ENCODE assay signal across 19 mouse cellular contexts in genomic region chr10:113346199-113346598, GRCm38 (mm10).
"Had no signal": no experiment of that assay in that cellular context is flagged by ENCODE, and none has a peak within 500 bp of the region (broad histone marks: within the 10 kb centered on the region; RNA-seq: fewer than 3 reads in every experiment).

No protein-coding gene starts in this region.

- H3K4me2 ChIP-seq: liver, embryonic 12.5 days; midbrain, embryonic 12.5 days; neural tube, embryonic 13.5 days; neural tube, embryonic 15.5 days had no signal

- H3K4me3 ChIP-seq: liver, embryonic 12.5 days; midbrain, embryonic 10.5 days; midbrain, embryonic 12.5 days; myocyte; neural tube, embryonic 13.5 days; neural tube, embryonic 15.5 days had no signal

- ATAC-seq: liver, embryonic 12.5 days; midbrain, embryonic 16.5 days had no signal

- H3K9me3 ChIP-seq: liver, embryonic 12.5 days; midbrain, embryonic 10.5 days; midbrain, embryonic 12.5 days; neural tube, embryonic 13.5 days; neural tube, embryonic 15.5 days had no signal

- H3K9ac ChIP-seq: liver, embryonic 12.5 days; liver, embryonic 14.5 days; midbrain, embryonic 12.5 days; neural tube, embryonic 13.5 days; neural tube, embryonic 15.5 days had no signal

- H3K4me1 ChIP-seq: liver, embryonic 12.5 days; midbrain, embryonic 10.5 days; midbrain, embryonic 12.5 days; neural tube, embryonic 13.5 days; neural tube, embryonic 15.5 days had no signal

- H3K27ac ChIP-seq: liver, embryonic 12.5 days; liver, embryonic 14.5 days; midbrain, embryonic 10.5 days; midbrain, embryonic 12.5 days; neural tube, embryonic 13.5 days; neural tube, embryonic 15.5 days had no signal

- DNase-seq: lung, adult 2 months; lung, postnatal 4 days; midbrain, embryonic 14.5 days; retina, postnatal 1 day; right cerebral cortex, adult 18-20 months; right cerebral cortex, postnatal 25 days; right cerebral cortex, postnatal 4 days; spleen, adult 18-20 months; thymus, adult 18-20 months; thymus, postnatal 14 days; thymus, postnatal 36 days had no signal

- H3K27me3 ChIP-seq: liver, embryonic 12.5 days; midbrain, embryonic 12.5 days; neural tube, embryonic 13.5 days; neural tube, embryonic 15.5 days had no signal

- H3K36me3 ChIP-seq: liver, embryonic 12.5 days; midbrain, embryonic 10.5 days; midbrain, embryonic 12.5 days; neural tube, embryonic 13.5 days; neural tube, embryonic 15.5 days had no signal
